Mouse (Mus musculus) olfactory bulb, adult 2 months (tissue): ENCODE data around the gene Rnf8. TPM values are rescaled to one million over a fixed set of nuclear protein-coding genes. Genes with fewer than 3 reads are reported as not detected.
"Not testable (repeated sequence)": the region's sequence is repeated elsewhere in the genome, so short reads cannot be mapped to it uniquely, and the experiment has no call there.

Source experiments
- H3K27ac ChIP-seq: fragments of 200-500 bp; 2 replicates; pipeline ENCODE4 v1.5.1; 2012; ENCODE audit warnings: low read depth, low read length; ENCODE audit not compliant: insufficient read depth
- H3K4me1 ChIP-seq: fragments of 200-500 bp; 2 replicates; pipeline ENCODE4 v1.6.1; 2012; ENCODE audit warnings: low read length; ENCODE audit not compliant: control insufficient read depth, insufficient read depth
- H3K4me3 ChIP-seq: fragments of 200-500 bp; 2 replicates; pipeline ENCODE4 v1.5.1; 2012; ENCODE audit warnings: mild to moderate bottlenecking, low read depth, low read length, moderate library complexity; ENCODE audit not compliant: insufficient read depth
- CTCF ChIP-seq: fragments of 200-500 bp; IDR thresholded peaks from 2 replicates; pipeline ENCODE4 v1.5.1; 2012; ENCODE audit warnings: low read depth, mild to moderate bottlenecking, low read length, moderate library complexity; ENCODE audit not compliant: insufficient read depth
- POLR2A ChIP-seq: fragments of 200-500 bp; IDR thresholded peaks from 2 replicates; pipeline ENCODE4 v1.6.1; 2012; ENCODE audit warnings: mild to moderate bottlenecking, low read depth, low read length, moderate library complexity; ENCODE audit not compliant: insufficient read depth
- WGBS: fragments of 180-500 bp; shearing (Covaris S2); methylation state at CpG from one replicate; pipeline ENCODE4 v1.1.7; 2018; 5-methylcytosine and 5-hydroxymethylcytosine counted together
- polyA plus RNA-seq: library from polyadenylated mRNA; stranded (reverse); fragments of >200 nt; gene quantifications from 2 replicates; pipeline ENCODE4 v1.2.4, GENCODE M21; 2012; ENCODE audit warnings: low replicate concordance; ENCODE audit not compliant: missing spikeins, insufficient read depth, insufficient read length

Rnf8 gene
- polyA plus RNA-seq, 1 experiment = not detected

DNA sequence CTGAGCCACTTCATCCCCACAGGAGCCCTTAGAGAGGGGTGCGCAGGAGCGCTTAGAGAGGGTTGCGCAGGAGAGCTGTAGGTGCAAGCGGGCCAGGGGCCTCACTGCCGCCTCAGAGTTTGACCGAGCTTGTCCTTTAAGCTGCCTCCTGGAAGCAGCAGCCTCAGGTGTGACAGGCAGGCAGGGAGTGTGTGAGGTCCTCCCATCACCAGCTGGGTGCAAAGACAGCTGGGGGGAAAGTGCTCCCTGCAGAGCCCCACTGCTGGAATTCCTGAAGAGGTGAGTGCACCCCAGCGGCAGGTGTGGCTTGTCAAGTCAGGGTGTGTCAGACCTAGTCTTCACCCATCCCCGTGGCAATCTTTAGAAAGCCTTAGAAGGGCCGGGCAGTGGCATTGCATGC lies 27.7 kb upstream of the Rnf8 start:
- WGBS = 90% methylated on average over 9 of the region's 9 CpGs
- TF ChIP-seq CTCF (no peak), POLR2A (no peak)
- H3K4me1 ChIP-seq = no peaks in the 10 kb centered on the region
- no peak overlapping the region for H3K27ac ChIP-seq
- no peak overlapping the region for H3K4me3 ChIP-seq

DNA sequence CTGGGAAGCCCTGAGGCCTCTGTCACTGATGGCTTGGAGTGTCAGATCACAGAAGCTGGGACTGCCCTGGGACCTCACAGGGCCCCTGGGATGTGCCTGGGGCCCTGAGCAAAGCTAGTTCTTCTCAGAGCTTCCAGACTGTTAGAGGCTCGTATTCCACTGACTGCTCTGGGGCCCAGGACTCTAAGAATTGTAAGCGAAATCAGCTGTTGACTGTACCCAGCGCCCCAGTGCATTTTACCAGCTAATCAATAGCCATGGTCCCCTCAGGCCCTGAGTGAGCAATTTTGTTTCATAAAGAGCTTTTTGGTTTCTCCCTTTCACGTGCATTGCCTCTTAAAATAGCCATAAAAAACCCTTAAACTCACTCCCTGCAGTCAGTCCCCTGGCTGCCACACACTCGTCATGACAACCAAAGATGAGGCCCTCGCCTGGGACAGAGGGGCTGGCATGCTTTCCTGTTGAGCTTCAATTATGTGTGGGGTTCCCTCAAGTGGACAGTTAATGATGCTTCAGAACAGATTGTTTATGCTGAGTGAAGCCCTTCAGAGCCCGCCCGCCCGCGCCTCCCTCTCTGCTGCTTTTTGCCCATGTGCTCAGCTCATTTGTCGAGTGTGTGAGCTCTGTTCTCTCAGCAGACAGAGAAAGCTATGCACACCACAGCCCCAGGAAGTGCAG lies 25.2 kb upstream of the Rnf8 start:
- Histone ChIP-seq H3K4me1 (no peaks in the 10 kb centered on the region), H3K27ac (no peak overlapping the region), H3K4me3 (no peak overlapping the region)
- TF ChIP-seq POLR2A = no peak
- 70% methylated on average over 11 of the region's 11 CpGs for WGBS

DNA sequence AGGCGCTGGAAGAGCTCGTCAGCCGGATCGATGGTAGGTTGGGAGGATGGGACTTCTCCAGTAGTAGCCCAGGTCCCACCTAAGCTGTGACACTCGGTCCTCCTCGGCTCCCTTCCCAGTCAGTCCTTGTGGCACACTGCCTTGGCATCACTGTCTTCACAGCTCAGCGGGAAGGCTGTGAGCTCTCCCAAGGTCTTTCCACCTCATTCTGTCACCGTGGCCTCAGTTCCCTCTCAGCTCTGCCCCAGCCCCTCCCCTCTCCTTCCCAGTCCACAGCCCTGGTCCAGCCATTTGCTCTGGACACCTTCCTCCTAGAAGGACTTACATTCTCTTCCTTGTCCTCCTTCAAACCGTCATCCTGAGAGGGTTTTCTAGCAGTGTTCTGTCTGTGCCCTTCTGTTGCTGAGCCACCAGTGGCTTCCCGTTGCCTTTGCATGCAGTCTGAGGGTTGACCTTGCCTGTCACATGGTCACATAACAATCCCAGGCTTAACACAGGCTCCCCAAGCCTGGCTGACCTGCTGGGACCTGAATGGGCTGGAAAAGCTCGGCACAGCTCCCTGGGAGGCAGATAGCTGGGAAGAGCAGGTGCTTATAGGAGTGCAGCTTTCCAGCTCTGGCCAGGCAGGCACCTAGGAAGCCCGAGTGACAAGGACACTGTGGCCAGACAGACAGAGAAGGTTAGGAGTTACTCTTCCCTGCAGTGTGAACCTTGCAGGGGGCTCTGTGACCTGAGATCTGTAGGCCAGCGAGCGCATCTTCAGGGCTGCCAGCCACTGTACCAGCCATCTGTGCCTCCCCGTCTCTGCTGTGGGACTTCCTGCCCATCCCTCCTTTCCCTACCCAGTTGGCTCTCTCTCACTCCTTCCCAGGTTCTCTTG lies 18.5 kb upstream of the Rnf8 start:
- TF ChIP-seq CTCF = no peak
- no peak for TF ChIP-seq POLR2A
- 84% methylated on average over 15 of the region's 15 CpGs for WGBS
- H3K27ac ChIP-seq = no peak overlapping the region

DNA sequence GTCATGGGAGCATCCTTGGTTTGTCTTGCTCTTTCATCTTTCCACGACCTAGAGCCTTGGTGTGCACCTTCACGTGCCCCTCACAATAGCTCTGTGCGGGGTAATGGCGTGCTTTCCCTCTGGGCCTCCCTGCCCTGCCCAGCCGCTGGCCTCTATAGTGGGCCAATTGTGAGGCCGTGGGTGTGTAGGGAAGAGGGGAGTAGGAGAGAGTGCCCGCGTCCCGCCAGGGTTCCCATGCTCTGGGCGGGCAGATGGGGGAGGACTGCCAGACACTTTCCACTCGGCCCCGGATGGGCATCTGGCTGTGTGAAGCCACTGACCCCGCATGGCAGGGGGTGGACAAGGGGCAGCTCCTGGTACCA lies 17.8 kb upstream of the Rnf8 start:
- Histone ChIP-seq H3K4me1 (no peaks in the 10 kb centered on the region), H3K4me3 (no peak overlapping the region), H3K27ac (no peak overlapping the region)
- 88% methylated on average over 13 of the region's 13 CpGs for WGBS
- TF ChIP-seq POLR2A (no peak), CTCF (no peak)

More for the DNA sequence above, 18.5 kb upstream of the Rnf8 start:
- Histone ChIP-seq H3K4me1 (no peaks in the 10 kb centered on the region), H3K4me3 (no peak overlapping the region)

DNA sequence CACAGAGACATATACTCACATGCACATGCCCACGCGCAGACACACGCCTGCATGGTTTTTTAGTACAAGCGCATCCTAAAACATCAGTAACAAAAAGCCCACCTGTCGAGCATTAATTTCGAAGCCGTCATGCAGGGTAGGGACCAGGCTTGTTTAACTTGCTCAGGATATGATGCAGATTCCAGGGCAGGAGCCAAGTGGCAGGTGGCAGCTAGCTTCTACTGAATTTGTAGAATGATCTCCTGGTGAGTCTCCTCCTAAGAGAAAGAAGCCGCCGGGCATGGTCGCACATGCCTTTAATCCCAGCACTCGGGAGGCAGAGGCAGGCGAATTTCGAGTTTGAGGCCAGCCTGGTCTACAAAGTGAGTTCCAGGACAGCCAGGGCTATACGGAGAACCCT lies 15.5 kb upstream of the Rnf8 start:
- TF ChIP-seq CTCF (no peak), POLR2A (no peak)
- Histone ChIP-seq H3K4me3 (no peak overlapping the region), H3K27ac (no peak overlapping the region), H3K4me1 (no peaks in the 10 kb centered on the region)
- WGBS = 93% methylated on average over 14 of the region's 14 CpGs

DNA sequence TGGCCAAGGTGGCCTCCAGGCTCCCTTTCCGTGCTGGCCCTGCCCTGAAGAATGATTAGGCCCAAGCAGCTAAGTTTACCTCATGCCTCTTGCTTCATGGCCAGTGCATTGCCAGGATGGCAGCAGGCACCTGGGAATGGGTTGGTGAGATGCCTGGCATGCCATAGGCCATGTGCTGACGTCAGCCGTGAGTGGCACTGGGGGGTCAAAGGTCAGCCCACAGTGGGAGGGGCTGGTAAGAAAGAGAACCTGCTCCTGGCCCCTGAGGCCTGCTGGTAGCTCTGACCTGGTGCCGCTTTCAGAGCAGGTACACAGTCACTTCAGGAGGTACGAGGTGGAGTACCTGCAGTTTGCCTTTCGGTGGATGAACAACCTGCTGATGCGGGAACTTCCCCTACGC lies 15.1 kb upstream of the Rnf8 start:
- WGBS = 90% methylated on average over 8 of the region's 8 CpGs
- TF ChIP-seq POLR2A (no peak), CTCF (no peak)
- Histone ChIP-seq H3K27ac (no peak overlapping the region), H3K4me1 (no peaks in the 10 kb centered on the region), H3K4me3 (no peak overlapping the region)

DNA sequence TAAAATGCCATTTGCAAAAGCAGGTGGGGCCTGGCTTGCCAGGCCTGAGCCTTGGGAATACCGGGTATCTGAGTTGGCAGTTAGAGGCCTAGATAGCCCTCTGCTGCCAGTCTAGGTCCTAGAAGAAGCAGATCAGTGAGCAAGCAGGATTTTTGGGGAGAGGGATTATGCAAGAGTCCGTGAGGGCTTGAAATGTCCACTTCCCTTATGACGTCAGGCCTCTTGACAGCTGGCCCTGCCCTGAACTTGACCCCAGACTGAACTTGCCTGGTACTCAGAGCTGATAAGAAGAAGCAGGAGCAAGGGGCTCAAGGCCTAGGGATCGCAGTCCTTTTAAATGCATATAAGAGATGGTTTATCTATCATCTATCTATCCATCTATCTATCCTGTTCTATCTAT lies 13.2 kb upstream of the Rnf8 start:
- Histone ChIP-seq H3K4me1 (no peaks in the 10 kb centered on the region), H3K27ac (no peak overlapping the region), H3K4me3 (no peak overlapping the region)
- WGBS = 87% methylated on average over 4 of the region's 4 CpGs
- TF ChIP-seq CTCF = no peak
- TF ChIP-seq POLR2A = no peak

DNA sequence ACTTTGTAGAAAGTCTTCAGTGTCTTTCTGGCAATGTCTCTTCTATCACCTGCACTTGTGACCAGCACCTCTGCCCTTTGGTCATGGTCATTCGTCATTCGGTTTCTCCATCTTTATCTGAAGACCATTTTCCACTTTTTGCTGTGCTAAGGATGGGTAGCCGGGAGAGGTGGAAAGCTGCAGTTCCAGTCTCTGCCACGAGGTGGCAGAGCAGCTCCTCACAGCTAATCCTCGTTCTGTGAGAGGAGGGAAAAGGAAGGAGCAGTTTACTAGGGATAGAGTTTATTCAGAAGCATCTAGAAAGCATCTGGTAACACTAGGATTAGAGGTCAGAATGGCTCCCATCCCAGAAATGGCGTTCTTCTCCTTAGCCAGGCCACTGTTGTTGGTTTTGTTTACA lies 11.3 kb upstream of the Rnf8 start:
- Histone ChIP-seq H3K4me3 (no peak overlapping the region), H3K27ac (no peak overlapping the region), H3K4me1 (no peaks in the 10 kb centered on the region)
- WGBS = 16% methylated on average over 6 of the region's 6 CpGs
- TF ChIP-seq POLR2A = no peak
- peak; percentile 85 for TF ChIP-seq CTCF

DNA sequence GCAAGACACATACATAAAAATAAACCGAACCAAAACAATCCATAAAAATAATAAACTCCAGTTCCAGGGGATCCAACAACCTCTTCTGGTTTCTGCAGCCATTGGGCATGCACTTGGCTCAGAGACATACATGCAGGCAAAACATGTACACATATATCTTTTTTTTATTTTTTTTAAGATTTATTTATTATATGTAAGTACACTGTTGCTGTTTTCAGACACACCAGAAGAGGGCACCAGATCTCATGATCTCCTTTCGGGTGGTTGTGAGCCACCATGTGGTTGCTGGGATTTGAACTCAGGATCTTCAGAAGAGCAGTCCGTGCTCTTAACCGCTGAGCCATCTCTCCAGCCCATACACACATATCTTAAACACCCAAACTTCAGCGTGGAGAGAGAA lies 1.1 kb upstream of the Rnf8 start:
- H3K4me3 ChIP-seq = not testable (repeated sequence)
- WGBS = 85% methylated on average over 5 of the region's 5 CpGs

DNA sequence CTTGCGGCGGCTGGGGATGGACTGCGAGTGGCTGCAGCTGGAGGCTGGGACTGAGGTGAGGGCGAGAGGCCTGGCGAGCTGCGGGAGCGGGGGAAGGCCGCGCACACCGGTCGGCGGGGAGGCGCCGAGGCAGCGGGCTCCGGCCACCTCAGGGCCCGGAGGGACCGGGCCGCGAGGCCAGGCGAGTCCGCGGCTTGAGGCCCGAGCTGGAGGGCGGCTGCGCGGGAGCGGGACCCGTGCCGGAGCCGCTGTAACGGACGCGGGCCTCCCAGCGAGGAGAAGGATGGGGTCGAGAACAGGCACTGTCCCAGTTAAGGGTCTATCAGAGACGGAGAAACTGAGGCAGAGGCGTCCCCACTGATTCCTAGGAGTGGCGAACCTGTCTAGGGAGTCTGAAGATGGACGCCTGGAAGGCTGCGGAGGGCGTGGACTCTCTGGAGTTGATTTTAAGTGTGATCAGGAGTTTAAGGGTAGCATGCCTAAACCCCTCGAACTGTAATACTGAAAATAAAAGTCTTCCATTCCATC lies 498 bp downstream of the Rnf8 start:
- TF ChIP-seq POLR2A (no peak), CTCF (no peak)
- Histone ChIP-seq H3K4me3 (peak overlapping the region; percentile 98), H3K27ac (peak overlapping the region; percentile 82), H3K4me1 (peaks cover 10% of the 10 kb centered on the region)
- under 1% methylated on average over 42 of the region's 43 CpGs for WGBS

More for the DNA sequence above, 1.1 kb upstream of the Rnf8 start:
- H3K27ac ChIP-seq, H3K4me1 ChIP-seq: not testable (repeated sequence)
